Mouse (Mus musculus): ENCODE results near the gene Gla. TPM values are rescaled to one million over a fixed set of nuclear protein-coding genes. Genes with fewer than 3 reads are reported as not detected.

Gene Gla
- polyA plus RNA-seq (2015; fragmentation: Nextera tagmentation; extraction: Ambion mirVana), result 2.4 and 2.7 TPM in 2 replicates

DNA sequence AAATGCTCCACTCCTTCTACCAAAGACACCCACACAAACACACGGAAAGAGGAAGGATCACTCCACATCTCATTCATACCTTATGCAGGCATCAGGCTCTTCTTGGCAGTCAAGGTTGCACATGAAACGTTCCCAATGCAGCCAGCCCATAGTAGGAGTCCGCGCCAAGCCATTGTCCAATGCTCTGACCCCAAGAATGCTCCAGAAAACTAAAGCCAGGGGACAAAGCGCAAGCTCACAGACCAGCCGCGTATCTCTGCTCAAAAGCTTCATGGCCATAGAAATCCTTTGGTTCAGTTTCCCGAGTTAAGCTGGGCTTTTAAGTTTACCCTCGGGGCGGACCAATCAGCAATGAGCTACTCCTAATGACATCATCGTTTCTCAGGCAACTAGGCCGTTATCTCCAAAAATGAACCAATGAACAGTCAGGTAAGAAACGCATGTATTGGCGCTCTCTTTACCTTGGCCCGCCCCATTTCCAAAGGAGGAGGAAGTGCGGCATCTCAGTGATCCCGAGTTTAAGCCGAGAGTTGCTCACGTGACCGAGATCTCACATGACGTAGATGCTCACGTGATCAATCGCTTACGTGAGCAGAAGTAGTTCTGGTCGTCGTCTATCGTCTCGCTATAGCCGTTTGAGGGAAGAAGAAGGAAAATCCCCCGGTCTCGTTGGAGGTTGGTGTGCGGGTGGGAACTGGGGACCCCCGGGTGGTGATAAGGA lies at the start of gene Gla, which contains the start of gene Hnrnph2:
Gene Gla (minus strand): TSS at position 467 of the 721 bp plus-strand sequence.
Gene Hnrnph2 (plus strand): TSS at position 521 of the 721 bp plus-strand sequence.
- H3K27me3 ChIP-seq (ENCODE audit: control insufficient read depth, insufficient read depth, low read length), result no peaks in the 10 kb centered on the region
- H3K9me3 ChIP-seq (replicated peaks; ENCODE audit: control insufficient read depth, low read length), result no peaks in the 10 kb centered on the region
- H3K9ac ChIP-seq (ENCODE audit: low read length), result peak within 1 kb of the TSS; percentile 78
- peak within 1 kb of the TSS; percentile 90 for H3K27ac ChIP-seq (ENCODE audit: low read length)
- peak; percentile 97 for ATAC-seq (replicated peaks; ENCODE audit: extremely low read depth, insufficient read depth, low FRiP score)
- H3K4me2 ChIP-seq (ENCODE audit: low read depth, low read length), result peak within 1 kb of the TSS; percentile 69
- 7% methylated on average over 33 of the region's 33 CpGs for WGBS
- peak within 1 kb of the TSS; percentile 60 for H3K4me3 ChIP-seq (ENCODE audit: low read length)
- peaks cover 4% of the 10 kb centered on the region; the same call in 1 of the 2 replicates for H3K4me1 ChIP-seq (ENCODE audit: control insufficient read depth, insufficient read depth, low read length)
- no peaks in the 10 kb centered on the region for H3K36me3 ChIP-seq (ENCODE audit: control insufficient read depth, insufficient read depth)

DNA sequence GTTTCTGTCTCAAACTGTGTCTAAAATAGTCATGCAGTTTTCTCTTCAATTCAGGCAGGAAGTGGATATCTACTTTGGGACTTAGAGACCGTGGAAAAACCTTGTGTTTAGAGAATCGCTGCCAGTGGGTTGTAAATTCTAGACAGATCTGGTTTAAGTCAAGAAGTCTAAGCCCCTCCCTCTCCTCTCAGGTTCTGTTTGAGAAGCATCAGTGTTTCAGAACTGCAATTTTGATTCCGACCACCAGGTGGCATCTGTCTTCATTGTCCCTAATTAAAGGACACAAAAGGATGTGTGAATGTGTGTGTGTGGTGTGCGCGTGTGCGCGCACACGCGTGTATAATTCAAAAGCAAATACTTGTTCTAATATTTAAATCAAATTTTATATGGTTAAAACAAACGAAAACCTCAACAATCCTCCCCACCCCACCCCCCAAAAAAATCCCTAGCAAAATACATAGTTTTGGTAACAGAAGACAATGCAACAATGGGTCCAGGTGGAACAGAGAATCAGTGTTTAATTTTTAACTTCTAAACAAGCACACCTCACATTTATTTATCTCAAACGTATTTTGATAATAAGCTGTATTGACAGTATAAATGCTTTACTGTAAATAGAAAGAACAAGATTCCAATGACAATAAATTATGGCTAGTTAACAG lies 47.2 kb upstream of the Gla start:
- H3K4me2 ChIP-seq (ENCODE audit: low read depth, low read length), result no peak overlapping the region
- WGBS, result 13% methylated on average over 11 of the region's 11 CpGs

DNA sequence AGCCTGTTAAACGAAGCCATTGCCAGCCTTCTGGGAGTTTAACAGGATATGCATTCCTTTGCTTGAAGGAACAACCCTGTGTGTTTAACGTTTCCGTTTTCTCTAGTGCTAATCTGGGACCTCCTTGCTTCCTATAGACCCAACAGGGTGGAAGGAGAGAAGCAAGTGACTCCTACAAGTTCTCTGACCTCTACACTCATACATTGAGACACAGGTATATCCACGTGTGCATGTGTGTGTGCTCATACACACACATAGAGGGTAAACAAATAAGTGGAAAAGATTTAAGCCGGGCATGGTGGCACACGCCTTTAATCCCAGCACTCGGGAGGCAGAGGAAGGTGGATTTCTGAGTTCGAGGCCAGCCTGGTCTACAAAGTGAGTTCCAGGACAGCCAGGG lies 46.5 kb upstream of the Gla start:
- 64% methylated on average over 8 of the region's 8 CpGs for WGBS

More for the DNA sequence above, 47.2 kb upstream of the Gla start:
- no peaks in the 10 kb centered on the region for H3K9me3 ChIP-seq (replicated peaks; ENCODE audit: control insufficient read depth, low read length)
- no peak overlapping the region for H3K4me3 ChIP-seq (ENCODE audit: low read length)
- H3K27ac ChIP-seq (ENCODE audit: low read length), result no peak overlapping the region
- no peak for ATAC-seq (replicated peaks; ENCODE audit: extremely low read depth, insufficient read depth, low FRiP score)
- H3K4me1 ChIP-seq (ENCODE audit: control insufficient read depth, insufficient read depth, low read length), result no peaks in the 10 kb centered on the region
- H3K9ac ChIP-seq (ENCODE audit: low read length), result no peak overlapping the region
- no peaks in the 10 kb centered on the region for H3K27me3 ChIP-seq (ENCODE audit: control insufficient read depth, insufficient read depth, low read length)
- no peaks in the 10 kb centered on the region for H3K36me3 ChIP-seq (ENCODE audit: control insufficient read depth, insufficient read depth)

DNA sequence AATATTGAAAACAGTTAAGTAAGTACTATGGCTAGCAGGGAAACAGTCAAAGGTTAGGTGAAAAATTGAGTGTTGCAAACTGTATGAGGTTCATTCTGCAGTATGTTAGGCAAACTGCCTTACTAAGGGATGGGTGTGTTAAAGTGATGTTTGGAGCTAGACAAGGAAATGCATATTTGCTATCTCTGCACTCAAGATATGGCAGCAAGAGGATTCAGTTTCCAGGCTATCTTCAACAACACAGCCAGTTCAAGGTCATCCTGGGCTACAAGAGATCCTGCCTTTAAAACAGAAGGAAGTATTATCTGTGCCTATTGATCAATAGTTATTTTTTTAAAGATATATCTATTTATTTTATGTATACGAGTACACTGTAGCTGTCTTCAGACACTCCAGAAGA lies 45.4 kb upstream of the Gla start:
- Histone ChIP-seq H3K4me2 (ENCODE audit: low read depth, low read length) (no peak overlapping the region), H3K9me3 (replicated peaks; ENCODE audit: control insufficient read depth, low read length) (no peaks in the 10 kb centered on the region), H3K4me3 (ENCODE audit: low read length) (no peak overlapping the region), H3K27me3 (ENCODE audit: control insufficient read depth, insufficient read depth, low read length) (no peaks in the 10 kb centered on the region), H3K36me3 (ENCODE audit: control insufficient read depth, insufficient read depth) (no peaks in the 10 kb centered on the region), H3K4me1 (ENCODE audit: control insufficient read depth, insufficient read depth, low read length) (no peaks in the 10 kb centered on the region), H3K27ac (ENCODE audit: low read length) (no peak overlapping the region), H3K9ac (ENCODE audit: low read length) (no peak overlapping the region)
- 85% methylated on average over 1 of the region's 1 CpGs for WGBS
- ATAC-seq (replicated peaks; ENCODE audit: extremely low read depth, insufficient read depth, low FRiP score), result no peak

More for the DNA sequence above, 46.5 kb upstream of the Gla start:
- H3K36me3 ChIP-seq (ENCODE audit: control insufficient read depth, insufficient read depth), result no peaks in the 10 kb centered on the region
- peak overlapping the region; percentile 42; the same call in 1 of the 2 replicates for H3K27ac ChIP-seq (ENCODE audit: low read length)
- no peak overlapping the region for H3K9ac ChIP-seq (ENCODE audit: low read length)
- no peaks in the 10 kb centered on the region for H3K9me3 ChIP-seq (replicated peaks; ENCODE audit: control insufficient read depth, low read length)
- no peak overlapping the region for H3K4me3 ChIP-seq (ENCODE audit: low read length)
- no peaks in the 10 kb centered on the region for H3K27me3 ChIP-seq (ENCODE audit: control insufficient read depth, insufficient read depth, low read length)
- no peak overlapping the region for H3K4me2 ChIP-seq (ENCODE audit: low read depth, low read length)
- H3K4me1 ChIP-seq (ENCODE audit: control insufficient read depth, insufficient read depth, low read length), result no peaks in the 10 kb centered on the region
- ATAC-seq (replicated peaks; ENCODE audit: extremely low read depth, insufficient read depth, low FRiP score), result 0 out of 2 replicates have a peak, but pooled peaks have one; percentile 37

DNA sequence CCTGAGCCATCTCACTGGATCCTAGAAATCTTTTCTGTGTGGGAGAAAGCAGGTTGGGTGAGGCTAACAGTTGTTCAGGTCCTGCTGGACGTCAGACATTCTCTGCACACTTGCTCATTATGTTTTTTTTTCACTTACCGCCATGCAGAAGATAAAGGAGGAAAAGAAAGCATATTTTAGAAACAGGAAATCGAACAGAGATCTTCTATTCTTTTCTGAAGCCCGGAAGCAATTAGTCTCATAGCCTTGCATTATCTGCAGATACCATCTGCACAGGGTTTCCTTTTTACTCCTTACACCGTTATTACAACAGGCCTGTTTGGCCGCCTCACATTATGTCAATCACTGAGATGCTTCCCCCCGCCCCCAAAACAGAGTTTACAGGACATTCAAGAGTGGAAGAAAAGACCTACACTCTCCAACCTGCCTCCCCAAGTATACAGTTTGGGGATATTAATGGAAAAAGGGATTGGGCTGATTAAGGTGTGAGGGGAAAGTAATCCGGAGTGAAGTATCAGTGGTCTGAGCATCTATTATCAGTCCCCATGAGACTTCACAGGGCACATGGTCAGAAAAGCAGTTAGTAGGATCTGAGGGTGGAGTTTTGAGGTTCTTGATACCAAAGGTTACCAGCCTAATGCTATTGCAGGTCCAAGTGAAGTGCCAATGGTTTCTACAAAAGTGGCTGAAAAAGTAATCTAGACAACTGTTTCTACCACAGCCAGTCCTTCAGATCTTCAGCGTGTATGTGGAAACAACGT lies 40.3 kb upstream of the Gla start:
- H3K36me3 ChIP-seq (ENCODE audit: control insufficient read depth, insufficient read depth), result no peaks in the 10 kb centered on the region
- 53% methylated on average over 10 of the region's 10 CpGs for WGBS
- no peak overlapping the region for H3K9ac ChIP-seq (ENCODE audit: low read length)
- no peak overlapping the region for H3K4me3 ChIP-seq (ENCODE audit: low read length)
- no peaks in the 10 kb centered on the region; the same call in 1 of the 2 replicates for H3K27me3 ChIP-seq (ENCODE audit: control insufficient read depth, insufficient read depth, low read length)
- H3K4me1 ChIP-seq (ENCODE audit: control insufficient read depth, insufficient read depth, low read length), result no peaks in the 10 kb centered on the region
- ATAC-seq (replicated peaks; ENCODE audit: extremely low read depth, insufficient read depth, low FRiP score), result no peak
- H3K4me2 ChIP-seq (ENCODE audit: low read depth, low read length), result no peak overlapping the region
- no peaks in the 10 kb centered on the region for H3K9me3 ChIP-seq (replicated peaks; ENCODE audit: control insufficient read depth, low read length)
- H3K27ac ChIP-seq (ENCODE audit: low read length), result no peak overlapping the region; the same call in 1 of the 2 replicates

DNA sequence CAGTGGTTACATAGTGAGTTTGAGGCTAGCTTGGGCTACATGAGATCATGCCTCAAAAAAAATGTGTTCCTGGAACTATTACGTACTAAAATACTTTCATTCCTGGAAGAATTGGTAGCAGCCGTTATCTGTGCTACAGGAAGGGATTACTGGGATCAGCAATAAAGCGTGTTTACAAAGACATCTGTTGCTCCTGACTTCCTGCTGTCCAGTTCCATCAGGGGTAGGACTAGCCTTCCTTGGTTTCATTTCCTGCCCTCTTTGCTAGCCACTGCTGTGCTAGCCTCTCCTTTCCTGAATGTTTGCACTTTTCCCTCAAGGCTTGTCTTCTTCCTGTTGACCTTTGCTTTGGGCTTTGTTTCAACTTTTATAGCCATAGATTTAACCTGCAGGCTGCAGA lies 34.9 kb upstream of the Gla start:
- Histone ChIP-seq H3K4me2 (ENCODE audit: low read depth, low read length) (no peak overlapping the region), H3K9ac (ENCODE audit: low read length) (no peak overlapping the region), H3K4me3 (ENCODE audit: low read length) (no peak overlapping the region), H3K36me3 (ENCODE audit: control insufficient read depth, insufficient read depth) (no peaks in the 10 kb centered on the region), H3K9me3 (replicated peaks; ENCODE audit: control insufficient read depth, low read length) (no peaks in the 10 kb centered on the region), H3K27ac (ENCODE audit: low read length) (no peak overlapping the region), H3K27me3 (ENCODE audit: control insufficient read depth, insufficient read depth, low read length) (no peaks in the 10 kb centered on the region; the same call in 1 of the 2 replicates), H3K4me1 (ENCODE audit: control insufficient read depth, insufficient read depth, low read length) (no peaks in the 10 kb centered on the region)
- no peak for ATAC-seq (replicated peaks; ENCODE audit: extremely low read depth, insufficient read depth, low FRiP score)
- WGBS, result 54% methylated on average over 3 of the region's 3 CpGs

DNA sequence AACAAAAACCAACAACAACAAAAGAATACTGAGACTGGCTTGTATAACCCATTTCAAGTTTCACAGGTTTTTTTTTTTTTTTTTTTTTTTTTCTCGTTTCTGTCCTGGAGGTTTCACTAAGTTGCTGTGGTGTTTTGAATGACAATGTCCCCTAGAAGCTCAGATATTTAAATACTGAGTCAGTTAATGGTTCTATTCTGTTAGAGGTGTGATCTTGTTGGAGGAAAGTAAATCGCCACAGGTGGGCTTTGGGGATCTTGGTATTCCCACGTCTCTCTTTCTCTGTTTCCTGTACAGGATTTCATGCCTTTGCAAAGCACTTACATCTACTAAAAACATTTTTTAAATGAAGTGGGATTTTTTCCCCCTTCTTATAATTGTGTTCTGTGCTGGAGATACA lies 34.2 kb upstream of the Gla start:
- Histone ChIP-seq H3K9me3 (replicated peaks; ENCODE audit: control insufficient read depth, low read length) (no peaks in the 10 kb centered on the region), H3K4me2 (ENCODE audit: low read depth, low read length) (no peak overlapping the region), H3K4me1 (ENCODE audit: control insufficient read depth, insufficient read depth, low read length) (no peaks in the 10 kb centered on the region), H3K27me3 (ENCODE audit: control insufficient read depth, insufficient read depth, low read length) (no peaks in the 10 kb centered on the region), H3K36me3 (ENCODE audit: control insufficient read depth, insufficient read depth) (no peaks in the 10 kb centered on the region), H3K27ac (ENCODE audit: low read length) (no peak overlapping the region), H3K9ac (ENCODE audit: low read length) (no peak overlapping the region), H3K4me3 (ENCODE audit: low read length) (no peak overlapping the region)
- 54% methylated on average over 3 of the region's 3 CpGs for WGBS
- no peak for ATAC-seq (replicated peaks; ENCODE audit: extremely low read depth, insufficient read depth, low FRiP score)

- Histone ChIP-seq H3K9me3 (replicated peaks; ENCODE audit: control insufficient read depth, low read length) (no peaks in the 10 kb centered on the region), H3K36me3 (ENCODE audit: control insufficient read depth, insufficient read depth) (no peaks in the 10 kb centered on the region), H3K4me3 (ENCODE audit: low read length) (no peak overlapping the region), H3K9ac (ENCODE audit: low read length) (no peak overlapping the region), H3K4me1 (ENCODE audit: control insufficient read depth, insufficient read depth, low read length) (no peaks in the 10 kb centered on the region), H3K4me2 (ENCODE audit: low read depth, low read length) (no peak overlapping the region), H3K27me3 (ENCODE audit: control insufficient read depth, insufficient read depth, low read length) (no peaks in the 10 kb centered on the region), H3K27ac (ENCODE audit: low read length) (no peak overlapping the region)
- ATAC-seq (replicated peaks; ENCODE audit: extremely low read depth, insufficient read depth, low FRiP score), result no peak
- WGBS, result 83% methylated on average over 5 of the region's 5 CpGs
These were observed 31.8 kb upstream of the Gla start for GRCm38 (mm10) chrX:134632710-134633109.

All from heart, embryonic 16.5 days (tissue).